Mouse (Mus musculus) bone marrow, adult 2 months (tissue): Measurements from ENCODE around the gene Matn4. TPM values are rescaled to one million over a fixed set of nuclear protein-coding genes. Genes with fewer than 3 reads are reported as not detected.

ENCODE experiments used
- H3K27ac ChIP-seq: fragments of 200-500 bp; 2 replicates; pipeline ENCODE4 v1.5.1; 2012; ENCODE audit warnings: low read depth, mild to moderate bottlenecking, control low read depth, inconsistent platforms, low read length; ENCODE audit not compliant: control insufficient read depth, poor library complexity, insufficient read depth
- H3K4me1 ChIP-seq: fragments of 200-500 bp; 2 replicates; pipeline ENCODE4 v1.6.1; 2011; ENCODE audit warnings: low read length; ENCODE audit not compliant: control insufficient read depth, insufficient read depth
- H3K4me3 ChIP-seq: fragments of 200-500 bp; replicated peaks from 2 replicates; pipeline ENCODE3; 2011; ENCODE audit warnings: mild to moderate bottlenecking, low read depth, low read length, control low read depth; ENCODE audit not compliant: control insufficient read depth
- CTCF ChIP-seq: fragments of 200-500 bp; IDR thresholded peaks from 2 replicates; pipeline ENCODE4 v1.5.1; 2011; ENCODE audit warnings: low read length, control low read depth; ENCODE audit not compliant: control insufficient read depth, insufficient read depth
- POLR2A ChIP-seq: fragments of 200-500 bp; IDR thresholded peaks from 2 replicates; pipeline ENCODE4 v1.6.1; 2011; ENCODE audit warnings: low read depth, mild to moderate bottlenecking, control low read depth, low read length, borderline replicate concordance; ENCODE audit not compliant: control insufficient read depth
- WGBS: fragments of 180-500 bp; shearing (Covaris S2); methylation state at CpG from one replicate; pipeline ENCODE4 v1.1.7; 2018; 5-methylcytosine and 5-hydroxymethylcytosine counted together
- polyA plus RNA-seq: library from polyadenylated mRNA; stranded (reverse); fragments of >200 nt; gene quantifications from 2 replicates; pipeline ENCODE4 v1.2.4, GENCODE M21; 2011; ENCODE audit warnings: low replicate concordance; ENCODE audit not compliant: missing spikeins, insufficient read depth, insufficient read length

Gene Matn4
- polyA plus RNA-seq, 1 experiment = 1.2 TPM

DNA sequence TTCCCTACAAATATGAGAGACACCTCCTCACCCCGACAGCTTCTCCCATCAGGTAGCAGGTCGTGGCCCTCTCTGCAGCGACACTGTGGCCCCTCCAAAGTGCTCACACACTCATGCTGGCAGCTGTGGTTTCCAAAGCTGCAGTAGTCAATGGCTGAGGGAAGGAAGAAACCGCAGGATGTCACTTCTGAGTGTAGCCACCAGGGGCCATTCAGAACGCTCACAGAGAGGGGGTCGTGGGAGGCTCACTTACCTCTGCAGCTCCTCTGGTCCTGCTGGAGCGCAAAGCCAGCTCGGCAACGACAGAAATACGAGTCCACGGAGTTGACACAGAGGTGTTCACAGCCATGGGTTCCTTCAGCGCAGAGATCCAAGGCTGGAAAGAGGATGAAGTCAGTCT lies 8.0 kb downstream of the Matn4 start:
- Histone ChIP-seq H3K4me1 (no peaks in the 10 kb centered on the region), H3K27ac (no peak overlapping the region), H3K4me3 (no peak overlapping the region)
- WGBS = 56% methylated on average over 12 of the region's 12 CpGs
- no peak for TF ChIP-seq CTCF
- TF ChIP-seq POLR2A = no peak

DNA sequence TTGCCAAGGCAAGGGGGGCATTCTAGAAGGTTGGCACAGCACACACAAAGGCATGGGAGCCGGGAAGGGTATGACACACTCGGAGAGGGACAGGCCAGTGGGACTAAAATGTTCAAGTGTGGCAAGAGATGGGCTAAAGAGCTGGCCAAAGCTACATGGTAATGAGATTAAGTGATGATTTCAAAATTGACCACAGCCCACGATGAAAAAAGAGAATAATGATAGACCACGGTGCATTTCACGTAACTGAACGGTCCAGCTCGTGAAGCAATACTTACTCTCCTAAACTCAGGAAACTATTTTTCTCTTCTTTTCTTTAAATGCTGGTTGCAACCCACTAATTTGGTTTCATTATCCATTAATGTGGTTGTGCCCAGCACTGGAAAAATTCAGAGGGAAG lies 8.9 kb downstream of the Matn4 start:
- WGBS = 41% methylated on average over 7 of the region's 7 CpGs
- TF ChIP-seq POLR2A = no peak
- TF ChIP-seq CTCF = no peak

DNA sequence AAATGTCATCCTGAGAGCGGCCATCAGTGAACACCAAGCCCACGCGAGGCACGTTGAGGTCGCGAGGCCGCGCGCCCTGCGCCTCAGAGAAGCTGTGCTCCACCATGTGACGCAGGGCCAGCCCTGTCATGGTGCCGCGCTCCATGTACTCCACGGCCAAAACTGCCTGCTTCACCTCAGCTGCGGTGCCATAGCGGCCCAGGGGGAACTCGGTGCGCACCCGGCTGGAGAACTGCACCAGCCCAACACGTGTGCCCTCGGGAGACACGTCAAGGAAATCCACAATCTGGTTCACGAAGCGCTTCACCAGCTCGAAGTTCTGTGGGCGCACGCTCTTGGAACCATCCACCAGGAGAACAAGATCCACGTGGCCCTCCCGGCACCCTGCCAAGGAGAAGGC lies 11.8 kb downstream of the Matn4 start:
- Histone ChIP-seq H3K27ac (no peak overlapping the region), H3K4me3 (no peak overlapping the region), H3K4me1 (no peaks in the 10 kb centered on the region)
- no peak for TF ChIP-seq POLR2A
- TF ChIP-seq CTCF = no peak
- WGBS = 71% methylated on average over 29 of the region's 29 CpGs

More for the DNA sequence above, 8.9 kb downstream of the Matn4 start:
- no peaks in the 10 kb centered on the region for H3K4me1 ChIP-seq
- H3K4me3 ChIP-seq = no peak overlapping the region
- H3K27ac ChIP-seq = no peak overlapping the region

DNA sequence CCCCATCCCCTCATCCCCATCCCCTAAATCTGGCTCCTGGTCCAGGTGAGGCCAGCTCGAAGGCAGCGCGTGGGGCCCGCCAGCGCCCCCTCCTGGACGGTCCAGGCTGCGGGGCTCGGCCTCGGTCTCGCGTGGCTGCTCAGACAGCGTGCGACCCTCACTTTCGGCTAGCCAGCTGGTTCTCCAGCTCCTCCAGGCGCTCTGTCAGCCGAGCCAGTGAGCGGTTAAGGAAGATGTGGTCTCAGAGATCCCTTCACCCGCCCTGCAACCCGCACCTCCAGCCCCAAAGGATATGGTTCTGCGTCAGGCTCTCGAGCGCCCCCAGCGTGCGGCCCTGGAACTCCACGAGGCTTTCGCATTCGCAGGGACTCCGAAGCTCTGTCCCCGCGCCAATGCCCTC lies 15.5 kb downstream of the Matn4 start:
- no peak overlapping the region for H3K27ac ChIP-seq
- peak overlapping the region; percentile 69 for H3K4me3 ChIP-seq
- no peaks in the 10 kb centered on the region; the same call in 1 of the 2 replicates for H3K4me1 ChIP-seq
- TF ChIP-seq CTCF (peak; percentile 75), POLR2A (no peak)
- WGBS = 1% methylated on average over 30 of the region's 30 CpGs

DNA sequence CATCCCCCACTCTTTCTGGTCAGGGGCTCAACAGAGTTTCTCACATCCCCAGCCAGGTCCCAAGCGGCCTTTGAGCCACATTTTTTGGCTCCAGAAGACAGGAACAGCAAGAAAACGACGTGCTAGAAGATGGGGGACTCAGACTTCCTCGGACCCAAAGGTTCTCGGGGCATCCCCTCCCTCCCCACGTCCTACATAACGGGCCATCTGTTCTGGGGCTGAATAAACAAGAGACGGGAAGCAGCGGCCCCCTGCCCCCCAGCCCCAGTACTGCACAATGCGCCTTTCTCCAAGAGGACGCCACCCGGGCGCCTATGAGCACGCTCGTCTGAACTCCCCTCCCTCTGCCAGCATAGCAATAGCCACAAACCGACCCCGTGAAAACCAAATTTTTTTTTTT lies 15.9 kb downstream of the Matn4 start, which contains the start of gene Slpi:
TSS of gene Slpi (minus strand) at position 76 of the 400 bp plus-strand sequence.
- TF ChIP-seq CTCF (no peak), POLR2A (no peak)
- 3% methylated on average over 17 of the region's 17 CpGs for WGBS
- H3K4me1 ChIP-seq = peaks cover 2% of the 10 kb centered on the region; the same call in 1 of the 2 replicates
- H3K4me3 ChIP-seq = peak within 1 kb of the TSS; percentile 69
- no peak within 1 kb of the TSS for H3K27ac ChIP-seq

DNA sequence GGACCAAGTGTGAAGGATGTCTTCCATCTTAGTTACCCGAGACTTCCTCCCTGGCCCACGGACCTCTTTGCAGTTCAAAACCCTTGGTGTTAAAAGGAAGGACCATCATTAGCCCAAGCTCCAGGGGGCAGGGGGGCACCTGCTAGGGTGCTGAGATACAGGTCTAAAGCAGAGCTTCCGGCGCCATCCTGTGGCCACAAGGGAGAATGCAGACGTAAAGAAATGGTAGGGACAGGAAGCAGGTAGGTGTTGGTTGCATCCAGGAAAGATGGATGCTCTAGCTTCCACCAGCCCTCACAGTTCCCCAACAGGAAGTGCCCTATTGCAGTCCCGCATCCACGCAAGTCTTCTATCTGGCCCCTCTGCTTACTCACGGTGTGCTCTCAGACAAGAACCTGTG lies 18.0 kb downstream of the Matn4 start:
- WGBS = 0% methylated on average over 8 of the region's 8 CpGs
- TF ChIP-seq POLR2A (no peak), CTCF (peak; percentile 86)

DNA sequence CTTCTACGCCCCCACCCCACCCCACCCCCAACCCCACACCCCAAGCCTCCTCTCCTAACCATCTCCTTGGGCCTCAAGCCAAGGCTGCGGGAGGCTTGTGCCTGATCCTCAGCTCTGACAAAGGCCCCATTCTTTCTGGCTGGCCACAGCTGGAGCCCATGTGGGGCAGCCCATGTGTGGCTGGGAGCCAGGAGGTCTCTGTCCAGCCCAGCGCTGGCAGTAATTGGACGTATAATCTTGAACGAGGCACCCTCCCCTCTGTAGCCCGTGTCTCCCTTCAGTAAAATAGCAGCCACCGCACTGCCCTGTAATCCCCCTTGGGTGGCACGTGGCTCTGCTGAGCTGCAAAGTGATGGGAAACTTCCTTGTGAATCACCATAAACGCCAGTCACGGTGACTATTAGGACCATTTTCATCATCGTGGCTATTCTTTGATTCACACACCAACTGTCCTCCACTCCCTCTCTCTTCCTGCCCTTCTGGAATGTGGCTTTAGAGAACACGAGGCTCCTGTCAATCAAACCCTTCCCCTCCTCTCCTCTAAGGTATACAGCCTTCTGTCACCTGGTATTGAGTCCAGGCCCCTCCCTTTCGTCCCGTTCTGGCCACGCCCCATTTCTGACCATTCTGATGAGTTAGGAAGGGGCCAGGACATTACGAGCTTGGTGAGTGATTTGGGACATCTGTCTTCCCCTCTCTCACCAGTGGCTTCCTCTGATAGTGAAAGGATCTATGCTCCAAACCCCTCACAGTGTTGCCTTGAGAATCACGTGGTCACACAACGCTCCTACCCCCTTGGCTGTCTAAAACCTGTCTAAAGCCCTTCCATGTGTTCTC lies 18.8 kb downstream of the Matn4 start:
- 21% methylated on average over 18 of the region's 18 CpGs for WGBS
- H3K4me1 ChIP-seq = peaks cover 2% of the 10 kb centered on the region; the same call in 1 of the 2 replicates
- H3K4me3 ChIP-seq = no peak overlapping the region
- peak overlapping the region; percentile 30 for H3K27ac ChIP-seq
- TF ChIP-seq POLR2A (no peak), CTCF (no peak)

More for the DNA sequence above, 18.0 kb downstream of the Matn4 start:
- no peak overlapping the region for H3K4me3 ChIP-seq
- peaks cover 2% of the 10 kb centered on the region; the same call in 1 of the 2 replicates for H3K4me1 ChIP-seq
- H3K27ac ChIP-seq = no peak overlapping the region

DNA sequence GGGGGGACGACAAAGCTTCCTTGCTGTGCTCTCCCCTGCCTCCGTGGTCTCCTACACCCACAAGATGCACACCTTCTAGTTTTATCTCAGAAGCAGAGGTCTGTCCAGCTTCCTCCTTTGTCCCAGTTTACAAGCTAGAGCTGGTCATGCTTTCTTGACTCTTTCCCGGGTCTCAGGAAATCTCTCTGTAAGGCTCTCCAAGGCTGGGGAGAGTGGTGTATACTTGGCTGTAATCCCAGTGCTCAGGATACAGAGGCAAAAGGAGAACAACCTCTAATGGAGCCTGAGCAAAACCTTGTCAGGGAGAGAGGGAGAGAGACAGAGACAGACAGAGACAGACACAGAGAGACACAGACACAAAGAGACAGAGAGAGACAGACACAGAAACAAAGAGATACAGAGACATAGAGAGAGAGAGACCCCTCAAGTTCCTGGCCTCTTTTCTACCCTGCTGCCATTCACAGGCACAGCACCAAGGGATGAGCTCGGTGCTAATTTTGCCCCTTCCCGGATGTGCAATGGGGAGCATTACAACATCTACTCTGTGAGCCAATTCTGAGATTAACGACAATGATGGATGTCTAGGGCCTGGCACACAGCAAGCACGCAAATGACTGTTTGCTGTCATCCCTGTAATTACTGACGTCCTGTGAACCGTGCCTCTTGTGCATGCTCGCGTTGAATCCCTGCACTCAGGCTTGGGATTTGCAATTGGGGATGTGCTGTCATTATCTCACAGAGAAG lies 21.1 kb downstream of the Matn4 start:
- TF ChIP-seq CTCF (no peak), POLR2A (no peak)
- Histone ChIP-seq H3K4me1 (peaks cover 2% of the 10 kb centered on the region; the same call in 1 of the 2 replicates), H3K27ac (peak overlapping the region; percentile 65), H3K4me3 (no peak overlapping the region)
- WGBS = 22% methylated on average over 11 of the region's 11 CpGs
